Mouse (Mus musculus) thymus, adult 2 months (tissue): ENCODE results near the gene Prss56.

Source experiments
- CTCF ChIP-seq: fragments of 200-500 bp; IDR thresholded peaks from 2 replicates; pipeline ENCODE4 v1.5.1; 2012; ENCODE audit warnings: mild to moderate bottlenecking, control low read depth, low read length, moderate library complexity, borderline replicate concordance; ENCODE audit not compliant: control insufficient read depth, poor library complexity, insufficient read depth; ENCODE audit errors: extremely low read depth
- POLR2A ChIP-seq: fragments of 200-500 bp; IDR thresholded peaks from 2 replicates; pipeline ENCODE4 v1.6.1; 2012; ENCODE audit warnings: mild to moderate bottlenecking, low read length, control low read depth, moderate library complexity; ENCODE audit not compliant: control insufficient read depth, poor library complexity, insufficient read depth; ENCODE audit errors: extremely low read depth

- TF ChIP-seq CTCF (no peak), POLR2A (no peak)
These were observed 21.4 kb downstream of the Prss56 start, which contains the start of gene Chrng for GRCm38 (mm10) chr1:87204465-87204864.
